Mouse (Mus musculus) ES-E14 (cell line): ENCODE data around the gene Gpr84. TPM values are rescaled to one million over a fixed set of nuclear protein-coding genes. Genes with fewer than 3 reads are reported as not detected.

Source experiments
- DNase-seq: peaks from one replicate; pipeline ENCODE4 v3.0.0-alpha.2; 2013; ENCODE audit warnings: low read depth, low spot score
- H3K27ac ChIP-seq: 2 replicates; pipeline ENCODE4 v1.5.1; 2012; ENCODE audit warnings: low read depth, mild to moderate bottlenecking, low read length, moderate library complexity, mixed read lengths; ENCODE audit not compliant: poor library complexity, insufficient read depth, severe bottlenecking
- H3K36me3 ChIP-seq: 2 replicates; pipeline ENCODE4 v1.6.1; 2012; ENCODE audit warnings: mild to moderate bottlenecking, low read length, moderate library complexity, mixed read lengths; ENCODE audit not compliant: control insufficient read depth, poor library complexity, insufficient read depth, severe bottlenecking
- H3K4me1 ChIP-seq, 2 experiments: fragments of 150-350 bp in 1 of 2; sonication (generic) in 1 of 2; 2 replicates each; pipeline ENCODE4 v1.6.1; 2012; ENCODE audit warnings: low read length in 2 of 2, mild to moderate bottlenecking in 1 of 2, mixed read lengths in 1 of 2; ENCODE audit not compliant: control insufficient read depth in 2 of 2, insufficient read depth in 2 of 2, poor library complexity in 1 of 2
- H3K4me3 ChIP-seq, 2 experiments: fragments of 150-350 bp in 1 of 2; sonication (generic) in 1 of 2; 2 replicates each; pipeline ENCODE4 v1.5.1; 2012; ENCODE audit warnings: low read length in 2 of 2, low read depth in 1 of 2, mild to moderate bottlenecking in 1 of 2, mixed read lengths in 1 of 2; ENCODE audit not compliant: insufficient read depth in 1 of 2, poor library complexity in 1 of 2, severe bottlenecking in 1 of 2
- H3K9ac ChIP-seq: 2 replicates; pipeline ENCODE4 v1.6.1; 2012; ENCODE audit warnings: low read depth, mild to moderate bottlenecking, low read length, mixed read lengths; ENCODE audit not compliant: poor library complexity, insufficient read depth, severe bottlenecking
- H3K9me3 ChIP-seq: fragments of 150-350 bp; sonication (generic); 2 replicates; pipeline ENCODE4 v1.6.1; 2012; ENCODE audit warnings: low read depth, mild to moderate bottlenecking, low read length; ENCODE audit not compliant: control insufficient read depth, insufficient read depth
- CHD2 ChIP-seq: IDR thresholded peaks from 2 replicates; pipeline ENCODE4 v1.6.1; 2014; ENCODE audit warnings: mild to moderate bottlenecking, low read depth, low read length, inconsistent platforms
- HCFC1 ChIP-seq: IDR thresholded peaks from 2 replicates; pipeline ENCODE4 v1.6.1; 2012; ENCODE audit warnings: low read length, inconsistent platforms, borderline replicate concordance; ENCODE audit not compliant: insufficient read depth
- MAFK ChIP-seq: IDR thresholded peaks from 2 replicates; pipeline ENCODE4 v1.6.1; 2014; ENCODE audit warnings: mild to moderate bottlenecking, low read depth, low read length, inconsistent platforms; ENCODE audit not compliant: insufficient read depth
- ZC3H11A ChIP-seq: IDR thresholded peaks from 2 replicates; pipeline ENCODE4 v1.6.1; 2012; ENCODE audit warnings: low read depth, mild to moderate bottlenecking, inconsistent platforms, low read length, borderline replicate concordance
- ZNF384 ChIP-seq: IDR thresholded peaks from 2 replicates; pipeline ENCODE4 v1.6.1; 2012; ENCODE audit warnings: low read depth, low read length, inconsistent platforms
- in situ Hi-C, 2 experiments: fragments of 600-800 bp; cut with MboI; formaldehyde crosslinking; loops; one replicate each; pipeline ENCODE4 v1.15.1; 2025; ENCODE audit warnings: low sequenced_read_pairs in 2 of 2, inconsistent platforms in 1 of 2; ENCODE audit not compliant: unreplicated experiment in 2 of 2
- total RNA-seq: library from RNA; depleted of rRNA; stranded (reverse); fragments of 300-350 nt; gene quantifications from 2 replicates; pipeline ENCODE4 v1.2.3, GENCODE M21; 2012

The Gpr84 gene
- total RNA-seq, 1 experiment = 0.40 TPM

- Histone ChIP-seq H3K9ac (no peak overlapping the region), H3K27ac (no peak overlapping the region), H3K36me3 (peaks cover 22% of the 10 kb centered on the region)
These were observed 4.6 kb upstream of the Gpr84 start for GRCm38 (mm10) chr15:103315011-103315502.

DNA sequence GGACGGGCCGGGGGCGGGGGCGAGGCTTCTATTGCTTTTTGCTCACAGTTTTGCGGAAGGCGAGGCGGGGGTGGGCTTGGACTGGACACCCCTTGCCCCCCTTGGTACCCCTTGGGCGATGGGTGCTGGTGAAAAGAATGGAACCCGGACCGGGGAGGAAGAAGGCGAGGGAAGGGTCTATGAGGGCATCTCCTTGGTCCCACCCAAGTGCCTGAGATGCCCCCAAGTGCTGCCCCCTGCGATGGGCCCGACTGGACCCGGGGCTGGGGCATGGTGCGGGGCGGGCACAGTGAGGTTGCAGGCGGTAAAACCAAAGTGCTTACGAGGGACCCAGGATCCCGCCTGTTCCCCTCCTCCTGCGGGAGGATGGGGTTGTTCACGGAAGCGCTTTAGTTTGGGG is 3.8 kb upstream of the Gpr84 start:
- Histone ChIP-seq H3K36me3 (peaks cover 22% of the 10 kb centered on the region), H3K4me1 (peaks cover under 1 to 7% of the 10 kb centered on the region in 2 experiments; a peak in 3 of 4 replicates), H3K4me3 (peak overlapping the region; percentile 40 to 47), H3K9ac (no peak overlapping the region), H3K9me3 (no peaks in the 10 kb centered on the region), H3K27ac (no peak overlapping the region)
- in situ Hi-C loops = loop anchor here (10.0 to 25.0 kb wide), 2 partner anchors 129 to 327 kb away; partner anchors contain the start of genes Hoxc6 (in 1 of the 2), Hoxc8 (in 1 of the 2) and Hoxc9 (in 1 of the 2)
- TF ChIP-seq MAFK (no peak), ZNF384 (no peak), HCFC1 (no peak), CHD2 (no peak), ZC3H11A (no peak)
- no peak for DNase-seq

More at GRCm38 (mm10) chr15:103315011-103315502, 4.6 kb upstream of the Gpr84 start:
- no peaks in the 10 kb centered on the region for H3K9me3 ChIP-seq
- no peak for TF ChIP-seq ZNF384
- no peak for TF ChIP-seq MAFK
- TF ChIP-seq CHD2 = no peak
- TF ChIP-seq HCFC1 = no peak
- no peak for TF ChIP-seq ZC3H11A
- peak; percentile 72 for DNase-seq
- H3K4me1 ChIP-seq = peaks cover 1 to 7% of the 10 kb centered on the region in 2 experiments; a peak in 3 of 4 replicates
- in situ Hi-C loops = loop anchor here (10.0 to 25.0 kb wide), 2 partner anchors 130 to 328 kb away; partner anchors contain the start of genes Hoxc6 (in 1 of the 2), Hoxc8 (in 1 of the 2) and Hoxc9 (in 1 of the 2)
- peak overlapping the region; percentile 23 to 40; a peak in 3 of 4 replicates for H3K4me3 ChIP-seq

- H3K36me3 ChIP-seq = peaks cover 20% of the 10 kb centered on the region
- peak; percentile 76 for DNase-seq
- TF ChIP-seq ZC3H11A (no peak; the same call in 1 of the 2 replicates), HCFC1 (no peak), ZNF384 (no peak), CHD2 (no peak), MAFK (no peak)
- in situ Hi-C loops = loop anchor here (10.0 to 25.0 kb wide), 2 partner anchors 129 to 326 kb away; partner anchors contain the start of genes Hoxc6 (in 1 of the 2), Hoxc8 (in 1 of the 2) and Hoxc9 (in 1 of the 2)
- H3K4me1 ChIP-seq = peaks cover 3 to 10% of the 10 kb centered on the region in 2 experiments; a peak in 3 of 4 replicates
- H3K9me3 ChIP-seq = no peaks in the 10 kb centered on the region
- H3K27ac ChIP-seq = no peak overlapping the region
- peak overlapping the region; percentile 40 to 47; a peak in 2 of 4 replicates for H3K4me3 ChIP-seq
- H3K9ac ChIP-seq = no peak overlapping the region; the same call in 1 of the 2 replicates
These were observed 3.2 kb upstream of the Gpr84 start for GRCm38 (mm10) chr15:103313495-103314095.

GRCm38 (mm10) chr15:103308876-103309580 is 1.4 kb downstream of the Gpr84 start:
- in situ Hi-C loops = loop anchor here in 1 of 2 experiments (25.0 kb wide), 1 partner anchor 322 kb away; the partner anchor contains the start of genes Hoxc6, Hoxc8 and Hoxc9
- Histone ChIP-seq H3K4me1 (peaks cover 6 to 9% of the 10 kb centered on the region in 2 experiments; a peak in 3 of 4 replicates), H3K27ac (no peak overlapping the region), H3K36me3 (no peaks in the 10 kb centered on the region), H3K4me3 (peak overlapping the region; percentile 27 to 36; a peak in 3 of 4 replicates), H3K9ac (peak overlapping the region; percentile 9), H3K9me3 (no peaks in the 10 kb centered on the region)
- no peak for DNase-seq
- TF ChIP-seq ZNF384 (no peak), CHD2 (no peak), HCFC1 (no peak), ZC3H11A (no peak), MAFK (no peak)
